Mouse (Mus musculus) layer of hippocampus, postnatal 14 days (tissue): Measurements from ENCODE around the gene Abt1. TPM values are rescaled to one million over a fixed set of nuclear protein-coding genes. Genes with fewer than 3 reads are reported as not detected.

ENCODE experiments used
- DNase-seq, 2 experiments: peaks; one replicate each; pipeline ENCODE4 v3.0.0; 2021 to 2022; ENCODE audit warnings: low spot score in 2 of 2, mixed read lengths in 1 of 2
- total RNA-seq, 2 experiments: library from RNA; stranded (reverse); gene quantifications; 2 replicates each; pipeline ENCODE4 v1.2.3; 2021

Gene Abt1
- total RNA-seq, 2 experiments from 2014 or later: 7.0 TPM

GRCm38 (mm10) chr13:23439901-23440300, 16.2 kb upstream of the Abt1 start:
- no peak for DNase-seq

- peak in 1 of 2 experiments; percentile 48 for DNase-seq
Observed at GRCm38 (mm10) chr13:23438521-23438920, 14.9 kb upstream of the Abt1 start.

- peak; percentile 91 to 97 for DNase-seq
Observed at GRCm38 (mm10) chr13:23437908-23438307, 14.2 kb upstream of the Abt1 start.

GRCm38 (mm10) chr13:23436861-23437822, 13.5 kb upstream of the Abt1 start:
- peak; percentile 42 to 80 for DNase-seq

- peak; percentile 56 to 70 for DNase-seq
Observed at GRCm38 (mm10) chr13:23436231-23436661, 12.6 kb upstream of the Abt1 start.

GRCm38 (mm10) chr13:23435676-23436075, 12.0 kb upstream of the Abt1 start:
- no peak for DNase-seq

GRCm38 (mm10) chr13:23435241-23435640, 11.6 kb upstream of the Abt1 start:
- no peak for DNase-seq

GRCm38 (mm10) chr13:23434426-23434825, 10.8 kb upstream of the Abt1 start:
- no peak for DNase-seq

GRCm38 (mm10) chr13:23433801-23434200, 10.1 kb upstream of the Abt1 start:
- no peak for DNase-seq

- no peak for DNase-seq
Observed at GRCm38 (mm10) chr13:23433206-23433605, 9.5 kb upstream of the Abt1 start.

GRCm38 (mm10) chr13:23432562-23433201, 9.0 kb upstream of the Abt1 start:
- peak; percentile 98 to 99 for DNase-seq

GRCm38 (mm10) chr13:23431351-23431771, 7.7 kb upstream of the Abt1 start:
- DNase-seq: peak; percentile 84 to 92

- peak; percentile 83 to 90 for DNase-seq
Observed at GRCm38 (mm10) chr13:23430734-23431133, 7.1 kb upstream of the Abt1 start.

GRCm38 (mm10) chr13:23429771-23430380, 6.2 kb upstream of the Abt1 start:
- no peak for DNase-seq

- DNase-seq: no peak
Observed at GRCm38 (mm10) chr13:23428166-23428993, 4.7 kb upstream of the Abt1 start.

- DNase-seq: no peak
Observed at GRCm38 (mm10) chr13:23427401-23427910, 3.8 kb upstream of the Abt1 start.

- DNase-seq: no peak
Observed at GRCm38 (mm10) chr13:23426922-23427321, 3.3 kb upstream of the Abt1 start.

- DNase-seq: no peak
Observed at GRCm38 (mm10) chr13:23426335-23426734, 2.7 kb upstream of the Abt1 start.

- DNase-seq: peak in 1 of 2 experiments; percentile 80
Observed at GRCm38 (mm10) chr13:23425505-23425904, 1.8 kb upstream of the Abt1 start.

- peak; percentile 85 to 90 for DNase-seq
Observed at GRCm38 (mm10) chr13:23424494-23425325, 1.0 kb upstream of the Abt1 start.
